Mouse (Mus musculus) adrenal gland, adult 18-20 months (tissue): ENCODE measurements around the gene Ppp2r5c. TPM values are rescaled to one million over a fixed set of nuclear protein-coding genes. Genes with fewer than 3 reads are reported as not detected.

Experiments used
- DNase-seq, 2 experiments: peaks; one replicate each; pipeline ENCODE4 v3.0.0; 2021 to 2022; ENCODE audit warnings: low spot score in 2 of 2
- long read RNA-seq, 2 experiments: library from polyadenylated mRNA; stranded (forward); transcript quantifications; one replicate each; pipeline ENCODE4 v2.0.0; 2021
- total RNA-seq, 2 experiments: library from RNA; stranded (reverse); gene quantifications; 1 replicate in 1 of 2; 2 replicates in 1 of 2; pipeline ENCODE4 v1.2.3; 2021

The Ppp2r5c gene
- 100 to 1,000 TPM in 1 of 2 experiments, 10 to 100 TPM in 1; 97.8 to 113 TPM for total RNA-seq
- long read RNA-seq, experiment 1, full-length matches to known transcripts: 15 of 27 reads
- long read RNA-seq, experiment 1, partial matches to known transcripts: 2 of 27 reads
- long read RNA-seq, experiment 1, other reads (novel, unspliced or antisense): 10 of 27 reads
- long read RNA-seq, experiment 2, full-length matches to known transcripts: 54 of 112 reads
- long read RNA-seq, experiment 2, partial matches to known transcripts: 29 of 112 reads
- long read RNA-seq, experiment 2, other reads (novel, unspliced or antisense): 29 of 112 reads

GRCm38 (mm10) chr12:110446290-110447170, at the start of gene Ppp2r5c:
Gene Ppp2r5c (plus strand): TSS chr12:110447120.
- peak; percentile 93 to 95 for DNase-seq

GRCm38 (mm10) chr12:110398351-110398750, 48.6 kb upstream of the Ppp2r5c start:
- DNase-seq: peak; percentile 81 to 83

- DNase-seq: no peak
These were observed 47.8 kb upstream of the Ppp2r5c start for GRCm38 (mm10) chr12:110399161-110399560.

GRCm38 (mm10) chr12:110400936-110401335, 46.0 kb upstream of the Ppp2r5c start:
- DNase-seq: no peak

GRCm38 (mm10) chr12:110401871-110402270, 45.0 kb upstream of the Ppp2r5c start:
- DNase-seq: no peak

GRCm38 (mm10) chr12:110416244-110416643, 30.7 kb upstream of the Ppp2r5c start:
- no peak for DNase-seq

- DNase-seq: no peak
These were observed 29.6 kb upstream of the Ppp2r5c start for GRCm38 (mm10) chr12:110417023-110417986.

GRCm38 (mm10) chr12:110417987-110418734, 28.8 kb upstream of the Ppp2r5c start:
- DNase-seq: peak in 1 of 2 experiments; percentile 19

- peak; percentile 21 to 39 for DNase-seq
These were observed 28.1 kb upstream of the Ppp2r5c start for GRCm38 (mm10) chr12:110418735-110419350.

- no peak for DNase-seq
These were observed 27.0 kb upstream of the Ppp2r5c start for GRCm38 (mm10) chr12:110419879-110420278.

GRCm38 (mm10) chr12:110421361-110421760, 25.6 kb upstream of the Ppp2r5c start:
- no peak for DNase-seq

- no peak for DNase-seq
These were observed 22.8 kb upstream of the Ppp2r5c start for GRCm38 (mm10) chr12:110424008-110424704.

GRCm38 (mm10) chr12:110426417-110427010, 20.4 kb upstream of the Ppp2r5c start:
- no peak for DNase-seq

- no peak for DNase-seq
These were observed 17.5 kb upstream of the Ppp2r5c start for GRCm38 (mm10) chr12:110429340-110429973.

GRCm38 (mm10) chr12:110429990-110430389, 16.9 kb upstream of the Ppp2r5c start:
- no peak for DNase-seq

- no peak for DNase-seq
These were observed 15.1 kb upstream of the Ppp2r5c start for GRCm38 (mm10) chr12:110431805-110432204.

- no peak for DNase-seq
These were observed 10.1 kb upstream of the Ppp2r5c start for GRCm38 (mm10) chr12:110436638-110437366.

- no peak for DNase-seq
These were observed 9.6 kb upstream of the Ppp2r5c start for GRCm38 (mm10) chr12:110437367-110437703.
